Mouse (Mus musculus) MEL (cell line): ENCODE data around the gene B830017H08Rik. TPM values are rescaled to one million over a fixed set of nuclear protein-coding genes. Genes with fewer than 3 reads are reported as not detected.
A peak's percentile ranks its signal among the peaks of the same experiment; 100 is the strongest.

Source experiments
- DNase-seq: peaks from one replicate; pipeline ENCODE4 v3.0.0; 2011; ENCODE audit warnings: low read depth, low spot score
- H3K27ac ChIP-seq: 2 replicates; pipeline ENCODE4 v1.5.1; 2012; ENCODE audit warnings: low read depth, mild to moderate bottlenecking, control low read depth, low read length, moderate library complexity; ENCODE audit not compliant: control insufficient read depth
- H3K27me3 ChIP-seq, 2 experiments: fragments of 150-350 bp in 1 of 2; sonication (generic) in 1 of 2; 2 replicates each; pipeline ENCODE4 v1.6.1; 2012; ENCODE audit warnings: low read length in 2 of 2, mild to moderate bottlenecking in 2 of 2, improper control_type of control experiment in 1 of 2, moderate library complexity in 1 of 2; ENCODE audit not compliant: insufficient read depth in 2 of 2, control insufficient read depth in 1 of 2
- H3K36me3 ChIP-seq, 2 experiments: 2 replicates each; pipeline ENCODE4 v1.6.1; 2012 to 2014; ENCODE audit warnings: low read length in 2 of 2, improper control_type of control experiment in 1 of 2, inconsistent platforms in 1 of 2, mild to moderate bottlenecking in 1 of 2; ENCODE audit not compliant: insufficient read depth in 2 of 2, control insufficient read depth in 1 of 2
- H3K4me1 ChIP-seq, 2 experiments: fragments of 150-350 bp in 1 of 2; sonication (generic) in 1 of 2; 2 replicates each; pipeline ENCODE4 v1.6.1; 2012; ENCODE audit warnings: low read length in 2 of 2, improper control_type of control experiment in 1 of 2, mild to moderate bottlenecking in 1 of 2; ENCODE audit not compliant: insufficient read depth in 2 of 2, control insufficient read depth in 1 of 2
- H3K4me3 ChIP-seq, 2 experiments: fragments of 150-350 bp in 1 of 2; sonication (generic) in 1 of 2; 2 replicates each; pipeline ENCODE4 v1.5.1; 2012; ENCODE audit warnings: low read depth in 2 of 2, low read length in 2 of 2, mild to moderate bottlenecking in 2 of 2, moderate library complexity in 2 of 2, control low read depth in 1 of 2, improper control_type of control experiment in 1 of 2; ENCODE audit not compliant: control insufficient read depth in 1 of 2, insufficient read depth in 1 of 2
- H3K79me2 ChIP-seq: 2 replicates; pipeline ENCODE4 v1.6.1; 2012; ENCODE audit warnings: mild to moderate bottlenecking, low read length, moderate library complexity; ENCODE audit not compliant: control insufficient read depth, poor library complexity, insufficient read depth
- H3K9ac ChIP-seq: 2 replicates; pipeline ENCODE4 v1.6.1; 2012; ENCODE audit warnings: low read depth, mild to moderate bottlenecking, control low read depth, low read length, moderate library complexity; ENCODE audit not compliant: control insufficient read depth, poor library complexity, severe bottlenecking
- H3K9me3 ChIP-seq: fragments of 150-350 bp; sonication (generic); replicated peaks from 2 replicates; pipeline ENCODE4 v1.6.1; 2012; ENCODE audit warnings: mild to moderate bottlenecking, low read length, improper control_type of control experiment, moderate library complexity; ENCODE audit not compliant: insufficient read depth
- CHD2 ChIP-seq: IDR thresholded peaks from 2 replicates; pipeline ENCODE4 v1.6.1; 2011; ENCODE audit warnings: low read length, improper control_type of control experiment
- CTCF ChIP-seq, 3 experiments: IDR thresholded peaks in 2 of 3; conservative IDR thresholded peaks in 1 of 3; 2 replicates each; pipeline ENCODE4 v1.5.1; 2011 to 2012; ENCODE audit warnings: low read length in 3 of 3, low read depth in 2 of 3, mild to moderate bottlenecking in 2 of 3, improper control_type of control experiment in 1 of 3, inconsistent platforms in 1 of 3, mixed read lengths in 1 of 3, moderate library complexity in 1 of 3; ENCODE audit not compliant: control insufficient read depth in 1 of 3, insufficient read depth in 1 of 3, poor library complexity in 1 of 3, severe bottlenecking in 1 of 3
- ELF1 ChIP-seq: IDR thresholded peaks from 2 replicates; pipeline ENCODE4 v1.6.1; 2014; ENCODE audit warnings: low read depth, mild to moderate bottlenecking, inconsistent platforms, low read length, improper control_type of control experiment, moderate library complexity
- ETS1 ChIP-seq: IDR thresholded peaks from 2 replicates; pipeline ENCODE4 v1.6.1; 2012; ENCODE audit warnings: low read depth, mild to moderate bottlenecking, inconsistent platforms, low read length, improper control_type of control experiment, moderate library complexity
- MAX ChIP-seq: IDR thresholded peaks from 2 replicates; pipeline ENCODE4 v1.6.1; 2011; ENCODE audit warnings: low read length, improper control_type of control experiment
- MAZ ChIP-seq: IDR thresholded peaks from 2 replicates; pipeline ENCODE4 v1.6.1; 2012; ENCODE audit warnings: low read depth, mild to moderate bottlenecking, inconsistent platforms, low read length, improper control_type of control experiment
- MXI1 ChIP-seq: IDR thresholded peaks from 2 replicates; pipeline ENCODE4 v1.6.1; 2011; ENCODE audit warnings: mild to moderate bottlenecking, low read depth, low read length, improper control_type of control experiment
- RCOR1 ChIP-seq: IDR thresholded peaks from 2 replicates; pipeline ENCODE4 v1.6.1; 2012; ENCODE audit warnings: low read depth, mild to moderate bottlenecking, inconsistent platforms, low read length, improper control_type of control experiment
- SIN3A ChIP-seq: IDR thresholded peaks from 2 replicates; pipeline ENCODE4 v1.6.1; 2012; ENCODE audit warnings: low read length, improper control_type of control experiment, inconsistent platforms
- SMC3 ChIP-seq: IDR thresholded peaks from 2 replicates; pipeline ENCODE4 v1.6.1; 2011; ENCODE audit warnings: low read depth, low read length, improper control_type of control experiment
- TAL1 ChIP-seq: IDR thresholded peaks from 2 replicates; pipeline ENCODE4 v1.6.1; 2012; ENCODE audit warnings: mild to moderate bottlenecking, inconsistent platforms, low read length, moderate library complexity, mixed read lengths
- USF1 ChIP-seq: IDR thresholded peaks from 2 replicates; pipeline ENCODE4 v1.6.1; 2014; ENCODE audit warnings: low read depth, mild to moderate bottlenecking, inconsistent platforms, low read length, improper control_type of control experiment, moderate library complexity
- USF2 ChIP-seq, 2 experiments: IDR thresholded peaks; 2 replicates each; pipeline ENCODE4 v1.6.1; 2011 to 2012; ENCODE audit warnings: improper control_type of control experiment in 2 of 2, low read length in 2 of 2, borderline replicate concordance in 1 of 2, inconsistent platforms in 1 of 2, low read depth in 1 of 2, mild to moderate bottlenecking in 1 of 2; ENCODE audit not compliant: insufficient read depth in 1 of 2
- ZKSCAN1 ChIP-seq: IDR thresholded peaks from 2 replicates; pipeline ENCODE4 v1.6.1; 2012; ENCODE audit warnings: low read depth, mild to moderate bottlenecking, inconsistent platforms, low read length, improper control_type of control experiment, moderate library complexity
- ZNF384 ChIP-seq: IDR thresholded peaks from 2 replicates; pipeline ENCODE4 v1.6.1; 2012; ENCODE audit warnings: low read depth, mild to moderate bottlenecking, inconsistent platforms, low read length, improper control_type of control experiment
- polyA plus RNA-seq, 2 experiments: library from polyadenylated mRNA; stranded (reverse) in 1 of 2; unstranded in 1 of 2; fragments of >175 nt in 1 of 2; fragments of >200 nt in 1 of 2; gene quantifications; 2 replicates each; pipeline versions ENCODE4 v1.2.1 to v1.2.4; 2012; ENCODE audit warnings: low replicate concordance in 2 of 2, low read depth in 1 of 2; ENCODE audit not compliant: insufficient read length in 2 of 2, insufficient read depth in 1 of 2, missing spikeins in 1 of 2
- total RNA-seq: library from RNA; depleted of rRNA; stranded (reverse); fragments of 300-350 nt; gene quantifications from 2 replicates; pipeline ENCODE4 v1.2.3, GENCODE M21; 2012; rRNA removed

Gene B830017H08Rik
- not detected in 2 replicates for total RNA-seq
- under 1 TPM in 1 of 2 experiments, not detected in 1; 0.06 TPM for polyA plus RNA-seq

DNA sequence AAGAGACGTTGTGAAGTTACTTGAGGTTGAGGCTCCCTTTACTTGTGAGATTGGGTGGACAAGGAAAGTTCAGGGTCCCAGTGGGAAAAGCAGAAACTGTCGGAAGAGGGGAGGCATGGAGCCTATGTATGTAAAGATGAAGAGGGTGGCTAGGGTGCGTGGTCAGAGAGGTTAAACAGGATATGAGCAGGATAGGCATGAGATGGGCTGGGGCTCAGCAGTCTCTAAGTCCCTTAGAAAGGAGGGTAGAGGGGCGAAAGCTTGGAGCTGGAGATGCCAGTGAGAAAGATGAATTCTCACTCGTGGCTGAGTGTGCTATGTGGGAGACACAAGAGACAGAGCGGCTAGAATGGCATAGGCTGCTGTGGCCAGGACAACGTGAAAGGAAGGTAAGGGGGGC is at the start of gene B830017H08Rik:
Gene B830017H08Rik (plus strand): TSS at position 301 of the 400 bp plus-strand sequence.
- Histone ChIP-seq H3K36me3 (peaks cover 0 to 11% of the 10 kb centered on the region in 2 experiments; a peak in 2 of 4 replicates), H3K4me3 (no peak within 1 kb of the TSS), H3K9me3 (no peaks in the 10 kb centered on the region), H3K9ac (no peak within 1 kb of the TSS), H3K27ac (no peak within 1 kb of the TSS), H3K79me2 (no peaks in the 10 kb centered on the region), H3K4me1 (peaks cover 6 to 20% of the 10 kb centered on the region in 2 experiments), H3K27me3 (no peaks in the 10 kb centered on the region)
- TF ChIP-seq MXI1 (no peak), RCOR1 (no peak)
- no peak for DNase-seq

DNA sequence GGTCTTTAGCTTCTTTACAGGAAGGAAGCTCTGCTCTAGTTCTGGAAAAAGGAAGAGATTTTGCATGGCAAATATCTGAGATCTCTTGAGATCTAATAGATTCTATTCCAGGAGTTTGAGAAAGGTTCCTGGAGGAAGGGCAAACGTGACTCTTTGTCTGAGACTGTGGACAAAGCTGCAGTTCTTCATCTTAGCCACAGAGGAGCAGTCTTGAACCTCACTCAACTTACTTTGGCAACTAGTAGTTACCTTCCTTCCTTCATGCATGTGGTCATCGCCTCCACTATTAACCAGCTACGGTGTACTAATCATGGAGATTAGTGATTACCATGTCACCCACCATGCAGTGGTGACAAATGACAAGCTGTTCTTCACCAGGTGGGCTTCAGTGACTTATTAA is 47.6 kb upstream of the B830017H08Rik start:
- H3K9me3 ChIP-seq: no peaks in the 10 kb centered on the region
- H3K27ac ChIP-seq: no peak overlapping the region
- H3K4me1 ChIP-seq: no peaks in the 10 kb centered on the region
- no peaks in the 10 kb centered on the region for H3K79me2 ChIP-seq
- TF ChIP-seq ETS1: no peak
- no peak for TF ChIP-seq MAZ
- TF ChIP-seq USF2 (IDR thresholded peaks at IDR 0.05; ENCODE audit: borderline replicate concordance in 1 of 2, insufficient read depth in 1 of 2, low read depth in 1 of 2, low read length in 2 of 2): no peak
- TF ChIP-seq USF1: no peak
- TF ChIP-seq SMC3: peak; percentile 15; the same call in 1 of the 2 replicates
- peak in 2 of 3 experiments; percentile 20 to 27; a peak in 2 of 6 replicates for TF ChIP-seq CTCF (IDR thresholded peaks at IDR 0.05 in 2 of 3, conservative IDR thresholded peaks at IDR 0.05 in 1 of 3; ENCODE audit: control insufficient read depth in 1 of 3, insufficient read depth in 1 of 3, low read depth in 2 of 3, low read length in 3 of 3, poor library complexity in 1 of 3, severe bottlenecking in 1 of 3)
- TF ChIP-seq ZNF384: no peak
- no peaks in the 10 kb centered on the region for H3K27me3 ChIP-seq
- no peak for DNase-seq
- H3K36me3 ChIP-seq: peaks cover 0 to 35% of the 10 kb centered on the region in 2 experiments; a peak in 2 of 4 replicates
- H3K9ac ChIP-seq: no peak overlapping the region
- H3K4me3 ChIP-seq: no peak overlapping the region

DNA sequence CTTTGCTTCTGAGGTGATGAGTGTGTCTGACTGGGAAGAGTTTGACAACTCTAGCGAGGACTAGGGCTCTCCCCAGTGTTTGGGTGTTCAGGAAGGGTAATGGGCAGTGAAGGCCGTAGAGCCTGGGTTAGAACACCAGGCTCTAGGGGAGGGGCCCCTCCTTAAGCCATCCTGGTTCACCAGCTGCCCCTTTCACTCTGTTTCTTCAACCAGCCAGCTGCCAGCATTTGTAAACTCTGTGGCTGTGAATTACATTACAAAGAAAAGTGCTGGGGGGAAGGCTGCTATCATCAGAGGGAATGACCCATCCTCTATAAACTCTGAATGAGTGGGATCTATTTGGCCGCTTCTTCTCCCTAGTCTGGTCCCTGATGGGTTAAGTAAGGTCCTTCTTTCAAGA is 40.2 kb upstream of the B830017H08Rik start:
- Histone ChIP-seq H3K9me3 (no peaks in the 10 kb centered on the region), H3K27me3 (no peaks in the 10 kb centered on the region), H3K9ac (no peak overlapping the region), H3K36me3 (peaks cover 0 to 12% of the 10 kb centered on the region in 2 experiments; a peak in 2 of 4 replicates), H3K27ac (no peak overlapping the region), H3K4me3 (no peak overlapping the region), H3K79me2 (no peaks in the 10 kb centered on the region)
- DNase-seq: no peak
- TF ChIP-seq USF1 (no peak), ZKSCAN1 (no peak), CTCF (IDR thresholded peaks at IDR 0.05 in 2 of 3, conservative IDR thresholded peaks at IDR 0.05 in 1 of 3; ENCODE audit: control insufficient read depth in 1 of 3, insufficient read depth in 1 of 3, low read depth in 2 of 3, low read length in 3 of 3, poor library complexity in 1 of 3, severe bottlenecking in 1 of 3) (no peak), MAX (no peak), SMC3 (no peak), TAL1 (no peak), CHD2 (no peak), SIN3A (no peak), ELF1 (no peak)
- TF ChIP-seq, all 39 proteins: peak for 0
- no peaks in the 10 kb centered on the region for H3K4me1 ChIP-seq
